Mouse (Mus musculus): ENCODE measurements around the gene Tnks2.
A peak's percentile ranks its signal among the peaks of the same experiment; 100 is the strongest.
"Not testable (repeated sequence)": the region's sequence is repeated elsewhere in the genome, so short reads cannot be mapped to it uniquely, and the experiment has no call there.

Tnks2 gene

GRCm38 (mm10) chr19:36822701-36823100, 11.3 kb upstream of the Tnks2 start:
- no peak for DNase-seq (ENCODE audit: low spot score in 2 of 2)

DNA sequence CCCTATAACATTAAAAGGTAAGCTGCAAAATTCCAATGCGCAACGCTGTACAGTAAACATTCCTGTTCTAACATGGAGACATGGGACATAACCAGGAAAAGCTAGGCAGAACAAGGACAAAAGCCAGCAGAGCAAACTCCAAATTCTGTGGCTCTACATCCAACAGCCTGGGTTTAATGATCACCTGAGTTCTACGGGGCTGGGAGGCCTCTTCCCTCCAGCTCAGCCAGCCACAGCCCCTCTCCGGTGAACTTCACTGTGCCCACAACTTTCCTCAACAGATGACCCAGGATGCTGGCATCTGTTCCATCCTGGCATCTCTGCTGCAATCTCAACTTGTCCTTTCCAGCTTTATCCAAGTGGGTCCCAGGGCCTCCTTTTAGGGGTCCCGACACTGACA, 6.4 kb upstream of the Tnks2 start:
- DNase-seq (ENCODE audit: low spot score in 2 of 2) = no peak

- no peak for DNase-seq (ENCODE audit: low spot score in 2 of 2)
These were observed 5.7 kb upstream of the Tnks2 start for GRCm38 (mm10) chr19:36828322-36828721.

- peak; percentile 49 to 64 for DNase-seq (ENCODE audit: low spot score in 2 of 2)
These were observed 863 bp upstream of the Tnks2 start for GRCm38 (mm10) chr19:36832951-36833787.

- peak; percentile 45 to 46 for DNase-seq (ENCODE audit: low spot score in 2 of 2)
These were observed 750 bp downstream of the Tnks2 start for GRCm38 (mm10) chr19:36834532-36835431.

GRCm38 (mm10) chr19:36836035-36836434, 2.0 kb downstream of the Tnks2 start:
- DNase-seq (ENCODE audit: low spot score in 2 of 2) = no peak

- no peak for DNase-seq (ENCODE audit: low spot score in 2 of 2)
These were observed 6.3 kb downstream of the Tnks2 start for GRCm38 (mm10) chr19:36840301-36840700.

- no peak for DNase-seq (ENCODE audit: low spot score in 2 of 2)
These were observed 9.8 kb downstream of the Tnks2 start for GRCm38 (mm10) chr19:36843866-36844265.

- no peak for DNase-seq (ENCODE audit: low spot score in 2 of 2)
These were observed 11.9 kb downstream of the Tnks2 start for GRCm38 (mm10) chr19:36845924-36846323.

GRCm38 (mm10) chr19:36853831-36854230, 19.8 kb downstream of the Tnks2 start:
- no peak for DNase-seq (ENCODE audit: low spot score in 2 of 2)

DNA sequence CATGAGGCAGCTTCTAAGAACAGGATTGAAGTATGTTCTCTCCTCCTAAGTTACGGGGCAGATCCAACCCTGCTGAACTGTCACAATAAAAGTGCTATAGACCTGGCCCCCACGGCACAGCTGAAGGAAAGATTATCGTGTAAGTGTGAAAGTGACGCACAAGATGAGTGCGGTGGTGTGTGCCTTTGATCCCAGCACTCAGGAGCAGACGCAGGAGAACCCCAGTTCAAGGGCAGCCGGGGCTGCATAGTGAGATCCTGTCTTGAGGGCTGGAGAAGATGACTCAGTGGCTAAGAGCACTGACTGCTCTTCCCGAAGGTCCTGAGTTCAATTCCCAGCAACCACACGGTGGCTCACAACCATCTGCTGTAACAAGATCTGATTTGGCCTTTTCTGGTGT, 23.8 kb downstream of the Tnks2 start:
- DNase-seq (ENCODE audit: low spot score in 2 of 2) = no peak

DNA sequence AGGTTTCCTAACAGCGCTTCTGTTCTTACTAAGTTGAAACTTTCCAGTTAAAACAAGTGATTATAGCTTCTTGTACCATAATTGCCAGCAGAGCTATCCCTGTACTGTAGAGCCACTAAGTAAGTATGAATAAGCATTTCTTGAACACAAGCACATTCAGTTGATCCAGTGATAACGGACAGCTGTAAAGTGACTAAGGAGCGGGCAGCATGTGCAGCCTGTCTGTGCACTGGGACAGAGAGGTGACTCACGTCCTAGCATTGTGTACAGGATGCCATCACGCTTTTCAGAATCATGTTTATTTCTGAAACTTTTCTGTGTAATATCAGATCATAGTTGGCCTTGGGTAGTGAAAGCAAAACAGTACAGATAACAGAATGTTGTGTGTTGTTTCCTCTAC, 26.4 kb downstream of the Tnks2 start:
- peak; percentile 14 to 16 for DNase-seq (ENCODE audit: low spot score in 2 of 2)

DNA sequence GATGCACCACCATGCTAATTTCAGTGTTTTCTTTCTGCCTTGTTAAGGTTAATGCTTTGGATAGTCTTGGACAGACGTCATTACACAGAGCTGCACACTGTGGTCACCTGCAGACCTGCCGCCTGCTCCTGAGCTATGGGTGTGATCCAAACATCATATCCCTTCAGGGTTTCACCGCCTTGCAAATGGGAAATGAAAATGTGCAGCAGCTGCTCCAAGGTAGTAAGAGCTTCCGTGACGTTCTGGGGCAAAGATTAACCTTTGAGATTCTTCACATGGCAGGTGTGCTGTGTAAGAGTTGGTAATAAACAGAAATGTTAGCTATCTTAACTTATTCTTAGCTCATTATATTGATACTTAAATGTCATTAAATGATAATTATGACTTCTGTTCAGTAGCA, 31.9 kb downstream of the Tnks2 start:
- DNase-seq (ENCODE audit: low spot score in 2 of 2) = no peak

- DNase-seq (ENCODE audit: low spot score in 2 of 2) = no peak
These were observed 33.4 kb downstream of the Tnks2 start for GRCm38 (mm10) chr19:36867416-36867815.

- not testable (repeated sequence) for DNase-seq (ENCODE audit: low spot score in 2 of 2)
These were observed 34.6 kb downstream of the Tnks2 start for GRCm38 (mm10) chr19:36868675-36869074.

DNA sequence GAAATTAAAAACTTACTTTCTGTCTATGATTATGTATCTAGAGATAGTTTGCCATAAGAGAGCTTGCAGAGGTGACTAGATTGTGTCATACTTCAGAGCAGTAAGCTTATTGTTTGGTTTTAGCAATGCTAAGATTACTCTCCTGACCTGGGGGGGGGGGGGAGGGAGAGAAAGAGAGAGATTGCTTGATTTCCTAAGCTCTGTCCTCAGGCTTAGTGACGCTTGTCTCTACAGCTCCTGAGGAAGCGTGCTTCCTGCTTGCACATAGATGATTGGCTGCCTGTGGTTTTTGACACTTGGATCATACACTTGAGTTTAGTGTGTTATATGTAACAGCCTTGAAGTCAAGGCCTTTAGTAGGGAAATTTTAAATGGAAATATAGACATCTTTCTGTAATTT, 40.6 kb downstream of the Tnks2 start:
- DNase-seq (ENCODE audit: low spot score in 2 of 2) = no peak

GRCm38 (mm10) chr19:36877329-36877728, 43.3 kb downstream of the Tnks2 start:
- DNase-seq (ENCODE audit: low spot score in 2 of 2) = no peak

DNA sequence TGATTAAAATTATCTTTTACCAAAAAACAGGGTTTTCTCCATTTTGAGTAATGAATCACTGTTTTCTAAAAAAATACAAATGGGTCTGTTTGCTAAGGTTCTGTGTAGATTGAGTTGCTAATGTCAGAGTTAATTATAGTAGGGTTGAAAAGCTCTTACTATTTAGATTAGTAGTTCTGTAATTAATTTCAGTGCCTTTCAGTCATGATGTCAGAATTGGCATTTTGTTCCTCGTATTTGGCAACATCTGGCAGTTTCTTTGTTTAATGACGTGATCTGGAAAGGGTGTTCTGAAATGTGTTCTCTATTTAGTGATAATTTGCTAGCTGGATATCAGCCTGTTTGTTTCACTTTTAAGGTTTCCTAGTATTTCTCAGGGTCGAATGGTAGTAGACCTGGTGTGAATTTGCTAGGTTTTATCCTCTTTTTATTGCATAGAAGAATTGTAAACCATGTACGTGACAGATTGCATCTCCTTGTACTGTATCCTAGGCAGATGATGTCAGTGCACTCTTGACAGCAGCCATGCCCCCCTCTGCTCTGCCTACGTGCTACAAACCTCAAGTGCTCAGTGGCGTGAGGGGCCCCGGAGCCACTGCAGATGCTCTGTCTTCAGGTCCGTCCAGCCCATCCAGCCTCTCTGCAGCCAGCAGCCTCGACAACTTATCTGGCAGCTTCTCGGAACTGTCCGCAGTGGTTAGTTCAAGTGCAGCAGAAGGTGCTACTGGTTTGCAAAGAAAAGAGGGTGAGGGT, 44.9 kb downstream of the Tnks2 start:
- DNase-seq (ENCODE audit: low spot score in 2 of 2) = no peak

GRCm38 (mm10) chr19:36883119-36883518, 49.1 kb downstream of the Tnks2 start:
- no peak for DNase-seq (ENCODE audit: low spot score in 2 of 2)

GRCm38 (mm10) chr19:36886316-36886715, 52.3 kb downstream of the Tnks2 start:
- DNase-seq (ENCODE audit: low spot score in 2 of 2) = no peak

DNA sequence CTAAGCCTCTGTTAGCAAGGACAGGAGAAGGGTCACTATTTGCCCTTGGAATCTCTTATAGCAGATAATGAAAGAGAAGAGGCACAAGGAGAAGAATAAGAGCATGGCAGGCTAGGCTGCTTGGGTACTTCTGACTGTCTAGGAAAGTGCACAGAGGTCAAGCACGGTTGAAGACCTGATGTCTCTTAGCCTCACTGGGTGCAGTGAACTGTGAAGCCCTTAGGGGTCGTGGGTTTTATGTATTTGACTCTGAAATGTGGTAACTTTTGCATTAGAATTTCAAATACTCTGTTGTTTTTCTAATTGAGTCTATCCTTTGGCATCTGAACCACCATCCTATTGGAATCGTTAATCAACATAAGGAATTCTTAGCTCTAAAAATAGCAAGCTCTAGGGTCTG, 53.7 kb downstream of the Tnks2 start:
- no peak for DNase-seq (ENCODE audit: low spot score in 2 of 2)

- DNase-seq (ENCODE audit: low spot score in 2 of 2) = no peak
These were observed 57.7 kb downstream of the Tnks2 start for GRCm38 (mm10) chr19:36891746-36892145.
